Mouse (Mus musculus) CH12.LX (cell line): Measurements from ENCODE around the gene Hcrt.

Experiments
- CTCF ChIP-seq, 2 experiments: IDR thresholded peaks in 1 of 2; conservative IDR thresholded peaks in 1 of 2; 2 replicates each; pipeline ENCODE4 v1.5.1; 2011 to 2012; ENCODE audit warnings: low read depth in 2 of 2, low read length in 2 of 2, improper control_type of control experiment in 1 of 2, inconsistent platforms in 1 of 2, mild to moderate bottlenecking in 1 of 2, moderate library complexity in 1 of 2
- ETS1 ChIP-seq: conservative IDR thresholded peaks from 2 replicates; pipeline ENCODE4 v1.6.1; 2012; ENCODE audit warnings: low read depth, mild to moderate bottlenecking, inconsistent platforms, low read length, improper control_type of control experiment, moderate library complexity
- SMC3 ChIP-seq: IDR thresholded peaks from 2 replicates; pipeline ENCODE4 v1.6.1; 2011; ENCODE audit warnings: low read depth, low read length, improper control_type of control experiment

- TF ChIP-seq CTCF (conservative IDR thresholded peaks at IDR 0.05 in 1 of 2, IDR thresholded peaks at IDR 0.05 in 1 of 2; ENCODE audit: low read depth in 2 of 2, low read length in 2 of 2) (peak in 1 of 2 experiments; percentile 67; a peak in 2 of 4 replicates), ETS1 (0 out of 2 replicates have a peak, but pooled peaks have one; percentile 4), SMC3 (peak; percentile 51)
Observed at GRCm38 (mm10) chr11:100759611-100760233, 3.0 kb downstream of the Hcrt start, which contains the start of gene Kcnh4.
